Mouse (Mus musculus) testis, postnatal 14 days (tissue): ENCODE measurements at regions not wholly inside any gene's neighbourhood (a gene's known extent, or its start where the extent isn't known, plus 50 kb on each side); places are given as distances from the start of the nearest gene placed in this dataset.
A peak's percentile ranks its signal among the peaks of the same experiment; 100 is the strongest.
"Not testable (repeated sequence)": the region's sequence is repeated elsewhere in the genome, so short reads cannot be mapped to it uniquely, and the experiment has no call there.

Experiments
- DNase-seq: peaks from one replicate; pipeline ENCODE4 v3.0.0; 2021; ENCODE audit warnings: low spot score

- no peak for DNase-seq
These were observed 972.4 kb downstream of the Defb40 start for GRCm38 (mm10) chr8:18005660-18006059.

GRCm38 (mm10) chr8:18000750-18001149 is 977.3 kb downstream of the Defb40 start:
- no peak for DNase-seq

GRCm38 (mm10) chr8:17984779-17985178 is 993.3 kb downstream of the Defb40 start:
- no peak for DNase-seq

GRCm38 (mm10) chr8:17948848-17949247 is 1029.2 kb downstream of the Defb40 start:
- no peak for DNase-seq

GRCm38 (mm10) chr8:17948053-17948834 is 1029.8 kb downstream of the Defb40 start:
- DNase-seq: no peak

GRCm38 (mm10) chr8:17934696-17935095 is 1043.4 kb downstream of the Defb40 start:
- no peak for DNase-seq

GRCm38 (mm10) chr8:17909316-17909715 is 1068.7 kb downstream of the Defb40 start:
- DNase-seq: peak; percentile 21

GRCm38 (mm10) chr8:17888598-17888997 is 1089.5 kb downstream of the Defb40 start:
- not testable (repeated sequence) for DNase-seq

- no peak for DNase-seq
These were observed 1114.7 kb downstream of the Defb40 start for GRCm38 (mm10) chr8:17863388-17863787.
